Mouse (Mus musculus) MEL (cell line): ENCODE data around the gene Ndel1. TPM values are rescaled to one million over a fixed set of nuclear protein-coding genes. Genes with fewer than 3 reads are reported as not detected.

ENCODE experiments used
- DNase-seq: peaks from one replicate; pipeline ENCODE4 v3.0.0; 2011; ENCODE audit warnings: low read depth, low spot score
- H3K27ac ChIP-seq: 2 replicates; pipeline ENCODE4 v1.5.1; 2012; ENCODE audit warnings: low read depth, mild to moderate bottlenecking, control low read depth, low read length, moderate library complexity; ENCODE audit not compliant: control insufficient read depth
- H3K27me3 ChIP-seq, 2 experiments: fragments of 150-350 bp in 1 of 2; sonication (generic) in 1 of 2; 2 replicates each; pipeline ENCODE4 v1.6.1; 2012; ENCODE audit warnings: low read length in 2 of 2, mild to moderate bottlenecking in 2 of 2, improper control_type of control experiment in 1 of 2, moderate library complexity in 1 of 2; ENCODE audit not compliant: insufficient read depth in 2 of 2, control insufficient read depth in 1 of 2
- H3K36me3 ChIP-seq, 2 experiments: 2 replicates each; pipeline ENCODE4 v1.6.1; 2012 to 2014; ENCODE audit warnings: low read length in 2 of 2, improper control_type of control experiment in 1 of 2, inconsistent platforms in 1 of 2, mild to moderate bottlenecking in 1 of 2; ENCODE audit not compliant: insufficient read depth in 2 of 2, control insufficient read depth in 1 of 2
- H3K4me1 ChIP-seq, 2 experiments: fragments of 150-350 bp in 1 of 2; sonication (generic) in 1 of 2; 2 replicates each; pipeline ENCODE4 v1.6.1; 2012; ENCODE audit warnings: low read length in 2 of 2, improper control_type of control experiment in 1 of 2, mild to moderate bottlenecking in 1 of 2; ENCODE audit not compliant: insufficient read depth in 2 of 2, control insufficient read depth in 1 of 2
- H3K4me3 ChIP-seq, 2 experiments: fragments of 150-350 bp in 1 of 2; sonication (generic) in 1 of 2; 2 replicates each; pipeline ENCODE4 v1.5.1; 2012; ENCODE audit warnings: low read depth in 2 of 2, low read length in 2 of 2, mild to moderate bottlenecking in 2 of 2, moderate library complexity in 2 of 2, control low read depth in 1 of 2, improper control_type of control experiment in 1 of 2; ENCODE audit not compliant: control insufficient read depth in 1 of 2, insufficient read depth in 1 of 2
- H3K79me2 ChIP-seq: 2 replicates; pipeline ENCODE4 v1.6.1; 2012; ENCODE audit warnings: mild to moderate bottlenecking, low read length, moderate library complexity; ENCODE audit not compliant: control insufficient read depth, poor library complexity, insufficient read depth
- H3K9ac ChIP-seq: 2 replicates; pipeline ENCODE4 v1.6.1; 2012; ENCODE audit warnings: low read depth, mild to moderate bottlenecking, control low read depth, low read length, moderate library complexity; ENCODE audit not compliant: control insufficient read depth, poor library complexity, severe bottlenecking
- H3K9me3 ChIP-seq: fragments of 150-350 bp; sonication (generic); replicated peaks from 2 replicates; pipeline ENCODE4 v1.6.1; 2012; ENCODE audit warnings: mild to moderate bottlenecking, low read length, improper control_type of control experiment, moderate library complexity; ENCODE audit not compliant: insufficient read depth
- CHD1 ChIP-seq: IDR thresholded peaks from 2 replicates; pipeline ENCODE4 v1.6.1; 2012; ENCODE audit warnings: low read depth, mild to moderate bottlenecking, inconsistent platforms, low read length, improper control_type of control experiment
- CHD2 ChIP-seq: IDR thresholded peaks from 2 replicates; pipeline ENCODE4 v1.6.1; 2011; ENCODE audit warnings: low read length, improper control_type of control experiment
- CTCF ChIP-seq, 3 experiments: IDR thresholded peaks in 2 of 3; conservative IDR thresholded peaks in 1 of 3; 2 replicates each; pipeline ENCODE4 v1.5.1; 2011 to 2012; ENCODE audit warnings: low read length in 3 of 3, low read depth in 2 of 3, mild to moderate bottlenecking in 2 of 3, improper control_type of control experiment in 1 of 3, inconsistent platforms in 1 of 3, mixed read lengths in 1 of 3, moderate library complexity in 1 of 3; ENCODE audit not compliant: control insufficient read depth in 1 of 3, insufficient read depth in 1 of 3, poor library complexity in 1 of 3, severe bottlenecking in 1 of 3
- E2F4 ChIP-seq: IDR thresholded peaks from 2 replicates; pipeline ENCODE4 v1.6.1; 2011; ENCODE audit warnings: low read depth, low read length, improper control_type of control experiment, borderline replicate concordance
- ELF1 ChIP-seq: IDR thresholded peaks from 2 replicates; pipeline ENCODE4 v1.6.1; 2014; ENCODE audit warnings: low read depth, mild to moderate bottlenecking, inconsistent platforms, low read length, improper control_type of control experiment, moderate library complexity
- EP300 ChIP-seq, 2 experiments: IDR thresholded peaks; 2 replicates each; pipeline ENCODE4 v1.6.1; 2011; ENCODE audit warnings: improper control_type of control experiment in 2 of 2, low read length in 2 of 2, low read depth in 1 of 2, mild to moderate bottlenecking in 1 of 2
- ETS1 ChIP-seq: IDR thresholded peaks from 2 replicates; pipeline ENCODE4 v1.6.1; 2012; ENCODE audit warnings: low read depth, mild to moderate bottlenecking, inconsistent platforms, low read length, improper control_type of control experiment, moderate library complexity
- GABPA ChIP-seq: IDR thresholded peaks from 2 replicates; pipeline ENCODE4 v1.6.1; 2012; ENCODE audit warnings: low read depth, mild to moderate bottlenecking, inconsistent platforms, low read length, improper control_type of control experiment, moderate library complexity
- GATA1 ChIP-seq: IDR thresholded peaks from 2 replicates; pipeline ENCODE4 v1.6.1; 2011; ENCODE audit warnings: low read depth, low read length, improper control_type of control experiment
- JUND ChIP-seq: IDR thresholded peaks from 2 replicates; pipeline ENCODE4 v1.6.1; 2011; ENCODE audit warnings: low read depth, mild to moderate bottlenecking, improper control_type of control experiment, low read length
- KAT2A ChIP-seq: conservative IDR thresholded peaks from 2 replicates; pipeline ENCODE4 v1.6.1; 2012; ENCODE audit warnings: low read depth, low read length, improper control_type of control experiment, inconsistent platforms
- MAFK ChIP-seq: IDR thresholded peaks from 2 replicates; pipeline ENCODE4 v1.6.1; 2011; ENCODE audit warnings: low read depth, mild to moderate bottlenecking, low read length, improper control_type of control experiment, borderline replicate concordance
- MAX ChIP-seq: IDR thresholded peaks from 2 replicates; pipeline ENCODE4 v1.6.1; 2011; ENCODE audit warnings: low read length, improper control_type of control experiment
- MAZ ChIP-seq: IDR thresholded peaks from 2 replicates; pipeline ENCODE4 v1.6.1; 2012; ENCODE audit warnings: low read depth, mild to moderate bottlenecking, inconsistent platforms, low read length, improper control_type of control experiment
- MEF2A ChIP-seq: IDR thresholded peaks from 2 replicates; pipeline ENCODE4 v1.6.1; 2014; ENCODE audit warnings: low read depth, mild to moderate bottlenecking, inconsistent platforms, low read length, improper control_type of control experiment; ENCODE audit not compliant: poor library complexity, insufficient replicate concordance, severe bottlenecking; ENCODE audit errors: extremely low read depth
- MYB ChIP-seq: IDR thresholded peaks from 2 replicates; pipeline ENCODE4 v1.6.1; 2011; ENCODE audit warnings: mild to moderate bottlenecking, low read depth, low read length, improper control_type of control experiment
- MYC ChIP-seq: IDR thresholded peaks from 2 replicates; pipeline ENCODE4 v1.6.1; 2011; ENCODE audit warnings: low read depth, mild to moderate bottlenecking, low read length, improper control_type of control experiment, moderate library complexity
- NELFE ChIP-seq: IDR thresholded peaks from 2 replicates; pipeline ENCODE4 v1.6.1; 2011; ENCODE audit warnings: low read depth, low read length, improper control_type of control experiment
- POLR2A ChIP-seq, 2 experiments: IDR thresholded peaks; 2 replicates each; pipeline ENCODE4 v1.6.1; 2011 to 2012; ENCODE audit warnings: low read length in 2 of 2, mild to moderate bottlenecking in 2 of 2, control low read depth in 1 of 2, improper control_type of control experiment in 1 of 2, low read depth in 1 of 2, moderate library complexity in 1 of 2; ENCODE audit not compliant: control insufficient read depth in 1 of 2, insufficient read depth in 1 of 2, poor library complexity in 1 of 2
- POLR2AphosphoS5 ChIP-seq: IDR thresholded peaks from 2 replicates; pipeline ENCODE4 v1.6.1; 2012; ENCODE audit warnings: low read depth, borderline replicate concordance, mild to moderate bottlenecking, inconsistent platforms, low read length, moderate library complexity, mixed read lengths
- SIN3A ChIP-seq: IDR thresholded peaks from 2 replicates; pipeline ENCODE4 v1.6.1; 2012; ENCODE audit warnings: low read length, improper control_type of control experiment, inconsistent platforms
- TAL1 ChIP-seq: IDR thresholded peaks from 2 replicates; pipeline ENCODE4 v1.6.1; 2012; ENCODE audit warnings: mild to moderate bottlenecking, inconsistent platforms, low read length, moderate library complexity, mixed read lengths
- TCF12 ChIP-seq: IDR thresholded peaks from 2 replicates; pipeline ENCODE4 v1.6.1; 2014; ENCODE audit warnings: low read depth, mild to moderate bottlenecking, inconsistent platforms, low read length, improper control_type of control experiment, moderate library complexity
- UBTF ChIP-seq: IDR thresholded peaks from 2 replicates; pipeline ENCODE4 v1.6.1; 2012; ENCODE audit warnings: low read depth, mild to moderate bottlenecking, inconsistent platforms, low read length, improper control_type of control experiment, moderate library complexity, borderline replicate concordance; ENCODE audit not compliant: insufficient read depth
- USF1 ChIP-seq: IDR thresholded peaks from 2 replicates; pipeline ENCODE4 v1.6.1; 2014; ENCODE audit warnings: low read depth, mild to moderate bottlenecking, inconsistent platforms, low read length, improper control_type of control experiment, moderate library complexity
- USF2 ChIP-seq, 2 experiments: IDR thresholded peaks; 2 replicates each; pipeline ENCODE4 v1.6.1; 2011 to 2012; ENCODE audit warnings: improper control_type of control experiment in 2 of 2, low read length in 2 of 2, borderline replicate concordance in 1 of 2, inconsistent platforms in 1 of 2, low read depth in 1 of 2, mild to moderate bottlenecking in 1 of 2; ENCODE audit not compliant: insufficient read depth in 1 of 2
- ZMIZ1 ChIP-seq: IDR thresholded peaks from 2 replicates; pipeline ENCODE4 v1.6.1; 2012; ENCODE audit warnings: low read depth, mild to moderate bottlenecking, inconsistent platforms, low read length, improper control_type of control experiment, moderate library complexity
- ZNF384 ChIP-seq: IDR thresholded peaks from 2 replicates; pipeline ENCODE4 v1.6.1; 2012; ENCODE audit warnings: low read depth, mild to moderate bottlenecking, inconsistent platforms, low read length, improper control_type of control experiment
- polyA plus RNA-seq, 2 experiments: library from polyadenylated mRNA; stranded (reverse) in 1 of 2; unstranded in 1 of 2; fragments of >175 nt in 1 of 2; fragments of >200 nt in 1 of 2; gene quantifications; 2 replicates each; pipeline versions ENCODE4 v1.2.1 to v1.2.4; 2012; ENCODE audit warnings: low replicate concordance in 2 of 2, low read depth in 1 of 2; ENCODE audit not compliant: insufficient read length in 2 of 2, insufficient read depth in 1 of 2, missing spikeins in 1 of 2
- total RNA-seq: library from RNA; depleted of rRNA; stranded (reverse); fragments of 300-350 nt; gene quantifications from 2 replicates; pipeline ENCODE4 v1.2.3, GENCODE M21; 2012

Ndel1 gene
- total and polyA plus RNA-seq, 3 experiments: 55.0 to 70.7 (median 61.2) TPM

GRCm38 (mm10) chr11:68893911-68894464 is 22.3 kb upstream of the Ndel1 start:
- no peaks in the 10 kb centered on the region for H3K79me2 ChIP-seq
- H3K27me3 ChIP-seq: no peaks in the 10 kb centered on the region
- no peak overlapping the region for H3K9ac ChIP-seq
- TF ChIP-seq MYB: no peak
- TF ChIP-seq KAT2A: no peak
- TF ChIP-seq POLR2A (IDR thresholded peaks at IDR 0.05; ENCODE audit: control insufficient read depth in 1 of 2, insufficient read depth in 1 of 2, low read depth in 1 of 2, low read length in 2 of 2, poor library complexity in 1 of 2): no peak
- TF ChIP-seq UBTF: no peak
- TF ChIP-seq POLR2AphosphoS5: no peak
- TF ChIP-seq E2F4: no peak
- no peak for TF ChIP-seq GATA1
- TF ChIP-seq ELF1: no peak
- no peak for TF ChIP-seq NELFE
- no peak for TF ChIP-seq SIN3A
- peaks cover 0 to 30% of the 10 kb centered on the region in 2 experiments; a peak in 2 of 4 replicates for H3K36me3 ChIP-seq
- H3K9me3 ChIP-seq: no peaks in the 10 kb centered on the region
- no peak overlapping the region for H3K27ac ChIP-seq
- no peak overlapping the region for H3K4me3 ChIP-seq
- H3K4me1 ChIP-seq: peaks cover 6 to 57% of the 10 kb centered on the region in 2 experiments
- no peak for DNase-seq

GRCm38 (mm10) chr11:68892233-68892832 is 20.7 kb upstream of the Ndel1 start:
- Histone ChIP-seq H3K27ac (peak overlapping the region; percentile 32), H3K4me3 (peak overlapping the region; percentile 46 to 48), H3K9ac (peak overlapping the region; percentile 62), H3K4me1 (peaks cover 3 to 42% of the 10 kb centered on the region in 2 experiments), H3K27me3 (no peaks in the 10 kb centered on the region), H3K79me2 (no peaks in the 10 kb centered on the region), H3K9me3 (no peaks in the 10 kb centered on the region), H3K36me3 (peaks cover 0 to 18% of the 10 kb centered on the region in 2 experiments; a peak in 2 of 4 replicates)
- DNase-seq: peak; percentile 77
- TF ChIP-seq GATA1 (peak; percentile 78), JUND (no peak), E2F4 (no peak), MAZ (peak; percentile 32; the same call in 1 of the 2 replicates), MAFK (no peak), CTCF (IDR thresholded peaks at IDR 0.05 in 2 of 3, conservative IDR thresholded peaks at IDR 0.05 in 1 of 3; ENCODE audit: control insufficient read depth in 1 of 3, insufficient read depth in 1 of 3, low read depth in 2 of 3, low read length in 3 of 3, poor library complexity in 1 of 3, severe bottlenecking in 1 of 3) (0 out of 6 replicates have a peak, but pooled peaks of 1 of the 3 experiments have one; percentile 0), ZMIZ1 (no peak), MYC (no peak), SIN3A (peak; percentile 10; the same call in 1 of the 2 replicates), GABPA (no peak), ZNF384 (peak; percentile 54), USF2 (IDR thresholded peaks at IDR 0.05; ENCODE audit: borderline replicate concordance in 1 of 2, insufficient read depth in 1 of 2, low read depth in 1 of 2, low read length in 2 of 2) (no peak), ELF1 (peak; percentile 67; the same call in 1 of the 2 replicates), MAX (no peak), CHD2 (no peak; the same call in 1 of the 2 replicates), KAT2A (no peak), MEF2A (no peak), TCF12 (peak; percentile 49), POLR2AphosphoS5 (no peak), UBTF (no peak), TAL1 (peak; percentile 44), CHD1 (peak; percentile 82; the same call in 1 of the 2 replicates), USF1 (no peak), ETS1 (peak; percentile 71), EP300 (IDR thresholded peaks at IDR 0.05; ENCODE audit: low read depth in 1 of 2, low read length in 2 of 2) (peak; percentile 44 to 45)
